Mouse (Mus musculus) thymus, adult 2 months (tissue): Measurements from ENCODE around the gene Otx1. TPM values are rescaled to one million over a fixed set of nuclear protein-coding genes. Genes with fewer than 3 reads are reported as not detected.

Source experiments
- DNase-seq: peaks from one replicate; pipeline ENCODE4 v3.0.0; 2021
- H3K27ac ChIP-seq: fragments of 200-500 bp; 2 replicates; pipeline ENCODE4 v1.5.1; 2012; ENCODE audit warnings: low read length, control low read depth; ENCODE audit not compliant: control insufficient read depth, insufficient read depth
- H3K27me3 ChIP-seq: fragments of 200-500 bp; 2 replicates; pipeline ENCODE4 v1.6.1; 2012; ENCODE audit warnings: mild to moderate bottlenecking, low read length, moderate library complexity, mixed read lengths; ENCODE audit not compliant: control insufficient read depth, insufficient read depth
- H3K36me3 ChIP-seq: fragments of 200-500 bp; 2 replicates; pipeline ENCODE4 v1.6.1; 2012; ENCODE audit warnings: mild to moderate bottlenecking, low read length, moderate library complexity; ENCODE audit not compliant: control insufficient read depth, insufficient read depth
- H3K4me1 ChIP-seq: fragments of 200-500 bp; replicated peaks from 2 replicates; pipeline ENCODE4 v1.6.1; 2012; ENCODE audit warnings: low read length; ENCODE audit not compliant: control insufficient read depth, insufficient read depth
- H3K4me3 ChIP-seq: fragments of 200-500 bp; 2 replicates; pipeline ENCODE4 v1.5.1; 2012; ENCODE audit warnings: mild to moderate bottlenecking, low read length, control low read depth, moderate library complexity; ENCODE audit not compliant: control insufficient read depth, insufficient read depth
- CTCF ChIP-seq: fragments of 200-500 bp; IDR thresholded peaks from 2 replicates; pipeline ENCODE4 v1.5.1; 2012; ENCODE audit warnings: mild to moderate bottlenecking, control low read depth, low read length, moderate library complexity, borderline replicate concordance; ENCODE audit not compliant: control insufficient read depth, poor library complexity, insufficient read depth; ENCODE audit errors: extremely low read depth
- POLR2A ChIP-seq: fragments of 200-500 bp; IDR thresholded peaks from 2 replicates; pipeline ENCODE4 v1.6.1; 2012; ENCODE audit warnings: mild to moderate bottlenecking, low read length, control low read depth, moderate library complexity; ENCODE audit not compliant: control insufficient read depth, poor library complexity, insufficient read depth; ENCODE audit errors: extremely low read depth
- polyA plus RNA-seq: library from polyadenylated mRNA; depleted of rRNA; stranded (reverse); fragments of >200 nt; gene quantifications from 2 replicates; pipeline ENCODE4 v1.2.3, GENCODE M21; 2012

Gene Otx1
- polyA plus RNA-seq, 1 experiment = 0.09 TPM

- Histone ChIP-seq H3K36me3 (no peaks in the 10 kb centered on the region), H3K4me1 (no peaks in the 10 kb centered on the region), H3K4me3 (no peak overlapping the region), H3K27me3 (no peaks in the 10 kb centered on the region), H3K27ac (no peak overlapping the region)
- DNase-seq = no peak
- no peak for TF ChIP-seq CTCF
- TF ChIP-seq POLR2A = no peak
Observed at GRCm38 (mm10) chr11:21950094-21950493, 52.6 kb downstream of the Otx1 start.
